Mouse (Mus musculus): ENCODE measurements around the gene Fmo6.

The Fmo6 gene

GRCm38 (mm10) chr1:162937415-162937814 is at the start of gene Fmo6:
Gene Fmo6 (minus strand): TSS chr1:162937515.
- DNase-seq (ENCODE audit: low spot score in 2 of 2): no peak

DNA sequence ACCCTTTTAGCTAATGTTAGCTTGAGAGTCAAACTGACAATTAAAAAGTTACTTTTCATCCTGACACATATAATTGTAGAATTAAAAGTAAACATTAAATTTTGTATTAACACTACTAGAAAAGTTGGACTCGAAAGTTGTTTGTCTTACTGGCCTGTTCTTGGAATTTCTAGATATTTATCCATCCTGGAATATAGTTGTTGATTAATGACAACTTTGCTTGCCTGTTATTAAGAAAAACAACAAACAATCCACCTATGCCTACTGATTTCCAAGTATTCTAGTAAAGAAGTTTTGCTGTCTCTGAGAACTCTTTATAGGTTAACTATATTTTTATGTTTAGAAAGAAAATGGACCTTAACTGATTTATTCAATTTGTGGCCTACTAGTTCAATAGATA is 49.5 kb upstream of the Fmo6 start:
- no peak for DNase-seq (ENCODE audit: low spot score in 2 of 2)

GRCm38 (mm10) chr1:162986121-162986748 is 48.9 kb upstream of the Fmo6 start:
- DNase-seq (ENCODE audit: low spot score in 2 of 2): no peak

- DNase-seq (ENCODE audit: low spot score in 2 of 2): no peak
Measured at GRCm38 (mm10) chr1:162984428-162984827, 47.1 kb upstream of the Fmo6 start, which contains the start of gene Fmo3. Gene Fmo3 (minus strand): TSS chr1:162984528.

- DNase-seq (ENCODE audit: low spot score in 2 of 2): no peak
Measured at GRCm38 (mm10) chr1:162963556-162963955, 26.2 kb upstream of the Fmo6 start.

- no peak for DNase-seq (ENCODE audit: low spot score in 2 of 2)
Measured at GRCm38 (mm10) chr1:162957422-162957821, 20.1 kb upstream of the Fmo6 start.

DNA sequence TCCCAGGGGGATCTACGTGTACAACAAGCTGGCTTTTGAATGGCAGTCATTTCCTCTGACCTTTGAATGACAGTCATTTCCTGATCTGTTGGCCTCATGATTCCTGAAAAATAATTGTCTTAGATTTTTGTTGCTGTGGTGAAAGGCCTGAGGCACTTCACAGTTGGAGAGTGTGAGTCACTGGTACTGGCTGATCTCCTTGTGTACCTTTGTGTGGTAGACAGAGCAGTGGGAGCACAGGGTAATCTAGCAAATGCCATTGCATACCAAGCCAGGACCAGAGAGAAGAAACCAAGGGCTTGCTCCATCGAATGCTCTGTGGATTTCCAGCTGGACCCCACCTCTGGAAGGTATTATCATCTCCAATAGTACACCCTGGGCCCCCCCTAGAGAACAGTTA is 15.8 kb upstream of the Fmo6 start:
- DNase-seq (ENCODE audit: low spot score in 2 of 2): no peak

DNA sequence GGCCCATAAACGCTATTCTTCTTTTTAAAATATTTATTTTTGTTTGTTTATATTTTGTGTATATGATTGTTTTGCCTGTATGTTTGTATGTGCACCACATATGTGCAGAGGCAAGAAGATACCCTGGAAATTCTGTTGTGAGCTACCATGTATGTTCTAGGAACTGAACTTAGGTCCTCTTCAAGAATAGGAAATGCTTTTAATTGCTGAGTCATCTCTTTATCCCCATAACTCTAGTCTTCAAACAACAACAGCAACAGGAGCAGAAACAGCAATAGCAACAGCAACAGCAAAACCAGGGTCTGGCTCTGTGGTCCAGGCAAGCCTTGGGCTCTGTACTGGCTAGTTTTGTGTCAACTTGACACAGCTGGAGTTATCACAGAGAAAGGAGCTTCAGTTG is 12.4 kb upstream of the Fmo6 start:
- no peak for DNase-seq (ENCODE audit: low spot score in 2 of 2)

DNA sequence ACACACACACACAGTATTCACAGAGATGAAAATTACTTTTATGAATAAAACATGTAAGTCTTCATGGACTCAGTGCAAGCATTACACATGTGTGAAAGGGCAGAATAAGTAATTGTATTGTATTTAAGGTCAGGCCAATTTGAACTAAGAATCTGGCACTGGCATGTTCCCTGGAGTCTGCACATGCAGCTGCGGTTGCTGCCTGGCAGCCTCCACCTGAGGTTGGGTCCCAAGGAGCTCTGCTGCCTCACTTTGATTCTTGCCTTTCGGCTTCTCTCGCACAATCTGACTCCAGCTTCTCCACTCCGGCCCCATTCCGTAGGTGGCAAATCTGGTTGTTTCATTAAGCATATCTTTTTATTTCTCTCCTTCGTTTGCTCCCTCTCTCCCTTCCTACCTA is 10.6 kb upstream of the Fmo6 start:
- DNase-seq (ENCODE audit: low spot score in 2 of 2): no peak

DNA sequence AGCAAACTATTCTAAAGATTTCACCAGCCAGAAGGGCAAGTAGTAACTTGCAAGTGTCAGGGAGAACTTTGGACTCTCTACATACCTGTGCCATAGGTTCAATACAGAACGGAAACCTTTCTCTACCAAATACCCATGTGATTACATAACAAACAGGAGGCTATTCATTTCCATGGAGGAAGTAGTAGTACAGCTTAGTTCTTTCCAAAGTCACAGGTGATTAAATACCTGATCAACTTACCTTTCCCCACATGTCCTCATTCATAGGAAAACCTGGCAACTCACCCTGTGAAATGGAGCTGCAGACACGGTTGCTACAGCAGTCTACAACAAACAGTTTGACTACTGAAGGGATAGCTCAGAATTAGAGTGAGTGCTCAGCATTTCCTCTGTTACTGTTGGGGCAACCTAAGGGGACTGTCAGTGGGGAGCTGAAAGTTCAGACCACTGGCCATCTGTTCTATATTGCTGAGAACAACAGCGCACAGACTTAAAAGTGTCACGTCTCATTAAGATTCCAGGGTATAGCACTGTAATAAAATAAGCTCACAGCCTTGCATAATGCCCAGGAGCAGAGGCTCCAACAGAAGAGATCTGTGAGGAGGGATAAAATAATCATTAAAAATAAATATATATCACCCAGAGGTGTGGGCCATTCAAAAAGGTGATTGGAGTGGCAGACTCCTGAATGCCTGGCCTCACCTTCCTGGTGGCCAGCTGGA is 9.7 kb upstream of the Fmo6 start:
- DNase-seq (ENCODE audit: low spot score in 2 of 2): no peak

DNA sequence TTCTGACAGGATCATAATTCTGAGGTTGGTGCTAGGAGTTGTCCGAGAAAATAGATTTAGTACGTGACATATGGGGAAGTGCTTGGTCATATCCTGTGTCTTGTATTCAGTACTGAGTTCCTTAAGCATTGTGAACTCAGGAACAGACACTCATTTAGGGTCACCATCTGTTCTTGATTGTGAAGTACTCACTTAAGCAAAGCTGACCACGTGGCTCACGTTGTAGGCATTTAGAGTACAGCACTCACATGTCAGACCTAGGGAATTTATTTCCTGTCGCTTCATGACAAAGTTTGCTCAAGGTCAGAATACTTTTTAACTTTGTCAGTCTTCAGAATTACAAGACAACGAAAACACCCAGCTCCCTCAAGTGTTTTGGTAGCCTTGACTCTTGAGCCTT is 6.4 kb upstream of the Fmo6 start:
- DNase-seq (ENCODE audit: low spot score in 2 of 2): no peak

- DNase-seq (ENCODE audit: low spot score in 2 of 2): no peak
Measured at GRCm38 (mm10) chr1:162938696-162939351, 1.5 kb upstream of the Fmo6 start.

GRCm38 (mm10) chr1:162937970-162938695 is 818 bp upstream of the Fmo6 start:
- DNase-seq (ENCODE audit: low spot score in 2 of 2): no peak

DNA sequence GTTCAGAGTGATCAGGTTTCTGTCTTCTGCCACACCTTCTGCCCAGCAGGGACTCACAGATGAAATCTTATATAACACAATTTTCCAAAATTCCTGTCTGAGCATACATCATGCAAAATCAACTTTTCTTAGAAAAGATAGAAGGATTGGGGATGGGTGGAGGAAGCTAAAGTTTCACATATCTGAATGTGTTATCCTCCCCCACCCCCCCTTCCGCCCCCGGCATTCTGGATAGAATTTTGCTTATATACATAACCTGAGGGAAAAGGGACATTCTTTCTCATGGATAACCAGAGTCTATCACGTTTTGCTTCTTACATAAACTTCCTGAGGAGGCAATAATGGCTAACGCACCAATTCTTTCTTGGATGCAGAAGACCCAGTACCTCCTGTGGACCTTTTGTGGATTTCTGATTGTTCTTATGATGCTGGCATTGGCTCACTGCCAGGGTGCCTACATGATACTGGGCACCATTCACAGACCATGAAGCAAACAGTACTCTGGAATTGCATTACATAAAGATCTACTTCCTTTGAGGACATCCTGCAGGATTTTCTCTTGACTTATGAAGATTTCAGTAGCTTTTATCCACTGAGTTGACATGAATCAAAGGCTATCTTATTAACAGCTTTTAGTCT is 2.8 kb downstream of the Fmo6 start:
- DNase-seq (ENCODE audit: low spot score in 2 of 2): no peak

- DNase-seq (ENCODE audit: low spot score in 2 of 2): no peak
Measured at GRCm38 (mm10) chr1:162932386-162932785, 4.9 kb downstream of the Fmo6 start.

- no peak for DNase-seq (ENCODE audit: low spot score in 2 of 2)
Measured at GRCm38 (mm10) chr1:162931880-162932279, 5.4 kb downstream of the Fmo6 start.

- DNase-seq (ENCODE audit: low spot score in 2 of 2): no peak
Measured at GRCm38 (mm10) chr1:162931310-162931875, 5.9 kb downstream of the Fmo6 start.

DNA sequence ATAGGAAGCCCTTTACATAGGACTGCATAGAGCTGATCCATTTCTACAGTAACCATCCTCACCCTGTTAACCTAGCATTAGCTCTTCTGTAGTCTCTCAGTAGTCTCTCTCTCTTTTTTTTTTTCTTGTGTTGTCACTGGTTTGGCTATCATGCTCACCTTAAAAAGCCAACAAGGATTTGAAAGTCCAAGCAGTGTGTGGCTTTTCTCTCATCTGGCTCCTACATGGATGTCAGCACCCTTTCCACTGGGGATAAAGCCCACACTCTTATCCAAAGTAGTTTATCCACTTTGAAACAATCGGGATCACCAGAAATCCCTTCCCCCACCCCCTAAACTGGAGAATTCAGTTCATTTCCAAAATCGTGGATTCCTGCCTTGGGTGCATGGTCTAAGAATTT is 6.7 kb downstream of the Fmo6 start:
- DNase-seq (ENCODE audit: low spot score in 2 of 2): no peak

- no peak for DNase-seq (ENCODE audit: low spot score in 2 of 2)
Measured at GRCm38 (mm10) chr1:162929146-162929545, 8.2 kb downstream of the Fmo6 start.

- DNase-seq (ENCODE audit: low spot score in 2 of 2): no peak
Measured at GRCm38 (mm10) chr1:162925121-162925520, 12.2 kb downstream of the Fmo6 start.

- DNase-seq (ENCODE audit: low spot score in 2 of 2): no peak
Measured at GRCm38 (mm10) chr1:162916661-162917060, 20.7 kb downstream of the Fmo6 start.
